Mouse (Mus musculus) forebrain, embryonic 16.5 days (tissue): ENCODE data around the gene Frmd7. TPM values are rescaled to one million over a fixed set of nuclear protein-coding genes. Genes with fewer than 3 reads are reported as not detected.

Source experiments
- ATAC-seq: fragments of 200-750 bp; cut with Nextera tagmentation; 2 replicates; pipeline ENCODE4 v1.8.0; 2017; ENCODE audit warnings: mild to moderate bottlenecking, moderate library complexity
- H3K27ac ChIP-seq: fragments of 300-500 bp; sonication (generic); 2 replicates; pipeline ENCODE4 v1.5.1; 2014; ENCODE audit warnings: low read length, control low read depth
- H3K27me3 ChIP-seq: fragments of 300-500 bp; sonication (generic); replicated peaks from 2 replicates; pipeline ENCODE4 v1.6.1; 2014; ENCODE audit warnings: low read length; ENCODE audit not compliant: control insufficient read depth, insufficient read depth
- H3K36me3 ChIP-seq: fragments of 300-500 bp; sonication (generic); 2 replicates; pipeline ENCODE4 v1.6.1; 2014; ENCODE audit not compliant: control insufficient read depth, insufficient read depth
- H3K4me1 ChIP-seq: fragments of 300-500 bp; sonication (generic); replicated peaks from 2 replicates; pipeline ENCODE4 v1.6.1; 2014; ENCODE audit warnings: low read length; ENCODE audit not compliant: control insufficient read depth, insufficient read depth
- H3K4me2 ChIP-seq: fragments of 300-500 bp; sonication (generic); 2 replicates; pipeline ENCODE4 v1.6.1; 2014; ENCODE audit warnings: mild to moderate bottlenecking, low read length, control low read depth
- H3K4me3 ChIP-seq: fragments of 300-500 bp; sonication (generic); replicated peaks from 2 replicates; pipeline ENCODE4 v1.5.1; 2014; ENCODE audit warnings: mild to moderate bottlenecking, low read length, control low read depth
- H3K9ac ChIP-seq: fragments of 300-500 bp; sonication (generic); replicated peaks from 2 replicates; pipeline ENCODE4 v1.6.1; 2014; ENCODE audit warnings: low read depth, low read length, control low read depth
- H3K9me3 ChIP-seq: fragments of 300-500 bp; sonication (generic); 2 replicates; pipeline ENCODE4 v1.6.1; 2016; ENCODE audit warnings: low read length; ENCODE audit not compliant: control insufficient read depth
- WGBS: fragments of 180-500 bp; shearing (Covaris S2); extraction: QIAGEN DNeasy Blood & Tissue Kit; methylation state at CpG from one replicate; pipeline ENCODE4 v1.1.7; 2014; 5-methylcytosine and 5-hydroxymethylcytosine counted together
- polyA plus RNA-seq: library from polyadenylated mRNA; unstranded; fragments of >200 nt; fragmentation: Nextera tagmentation; extraction: Ambion mirVana; gene quantifications from 2 replicates; pipeline ENCODE4 v1.2.1, GENCODE M21; 2015

Frmd7 gene
- polyA plus RNA-seq, 1 experiment from 2014 or later, result 0.35 TPM

DNA sequence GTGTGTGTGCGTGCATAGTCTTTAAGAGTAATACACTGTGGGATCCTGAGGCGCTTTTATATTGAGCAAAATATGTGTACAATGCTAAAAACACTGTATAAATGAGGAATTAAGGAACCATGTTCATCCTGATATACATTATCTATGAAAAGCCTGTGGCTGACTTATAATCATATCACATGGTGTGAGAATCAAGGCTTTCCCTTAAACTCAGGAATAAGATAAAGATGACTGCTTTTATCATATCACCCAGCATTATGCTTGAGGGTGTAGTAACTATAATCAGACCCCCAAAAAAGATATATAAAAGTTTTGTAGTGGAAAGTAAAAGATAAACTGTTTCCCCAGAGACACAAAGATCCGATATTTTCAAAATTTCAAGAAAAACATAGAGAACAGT, 39.0 kb downstream of the Frmd7 start:
- Histone ChIP-seq H3K9ac (no peak overlapping the region), H3K36me3 (no peaks in the 10 kb centered on the region), H3K4me2 (no peak overlapping the region), H3K4me1 (no peaks in the 10 kb centered on the region), H3K27ac (no peak overlapping the region), H3K4me3 (no peak overlapping the region), H3K9me3 (no peaks in the 10 kb centered on the region), H3K27me3 (no peaks in the 10 kb centered on the region)
- no peak for ATAC-seq
- WGBS, result 88% methylated on average over 3 of the region's 3 CpGs

DNA sequence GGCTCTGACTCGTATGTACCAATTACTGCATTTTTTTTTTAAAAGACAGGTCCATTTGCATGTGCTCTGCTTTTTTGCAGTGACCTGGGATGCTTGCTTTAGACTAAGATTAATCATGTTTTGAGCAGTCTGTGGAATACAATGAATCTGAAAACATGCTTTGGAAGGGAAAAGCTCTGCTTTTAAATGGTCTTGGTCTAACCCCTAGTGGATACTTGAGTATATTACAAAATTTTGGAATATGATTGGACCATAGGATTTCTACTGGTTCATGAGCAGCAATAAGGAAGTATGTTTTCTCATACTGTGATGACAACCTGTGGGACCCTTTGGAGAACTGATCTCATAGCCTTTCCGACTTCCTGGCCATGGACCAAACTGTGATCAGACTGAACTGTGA, 54.5 kb downstream of the Frmd7 start:
- 84% methylated on average over 2 of the region's 2 CpGs for WGBS
- Histone ChIP-seq H3K9me3 (no peaks in the 10 kb centered on the region), H3K4me2 (no peak overlapping the region), H3K4me1 (no peaks in the 10 kb centered on the region), H3K27me3 (no peaks in the 10 kb centered on the region), H3K36me3 (no peaks in the 10 kb centered on the region), H3K27ac (no peak overlapping the region), H3K4me3 (no peak overlapping the region), H3K9ac (no peak overlapping the region)
- no peak for ATAC-seq

DNA sequence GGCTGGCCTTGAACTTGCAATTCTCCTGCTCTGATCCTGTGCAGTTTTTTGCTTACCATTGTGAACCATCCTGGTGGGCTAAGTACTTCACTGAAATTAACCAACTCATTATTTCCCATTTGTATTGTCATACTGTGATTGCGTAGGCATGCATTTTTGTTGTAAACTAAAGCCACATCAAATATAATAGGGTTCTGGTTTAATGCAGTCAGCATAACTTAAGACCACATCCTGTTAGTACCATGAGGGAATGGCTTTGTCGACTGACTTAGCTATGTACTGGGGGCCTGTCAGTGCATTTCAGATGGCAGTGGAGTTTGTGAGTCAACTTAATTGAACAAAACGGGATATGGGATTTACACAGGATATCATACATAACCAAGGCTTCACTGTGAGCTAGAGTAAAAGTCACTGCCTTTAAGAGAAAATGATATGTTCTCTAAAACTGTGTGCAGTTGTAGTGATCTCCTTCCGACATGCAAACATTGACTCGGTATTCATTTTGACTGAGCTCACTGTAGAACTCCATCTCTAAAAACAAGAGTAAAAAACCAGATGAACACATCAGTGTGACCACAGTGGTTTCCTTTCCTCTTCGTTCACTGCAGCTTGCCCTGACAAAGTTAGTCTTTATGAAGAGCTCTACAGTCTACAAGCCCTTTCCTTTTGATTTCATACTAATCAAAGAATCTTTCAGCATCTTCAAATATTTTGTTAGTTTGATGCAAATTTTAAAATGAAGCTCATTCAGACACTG, 68.1 kb downstream of the Frmd7 start:
- no peak overlapping the region for H3K4me2 ChIP-seq
- no peaks in the 10 kb centered on the region for H3K27me3 ChIP-seq
- no peak overlapping the region for H3K4me3 ChIP-seq
- H3K36me3 ChIP-seq, result no peaks in the 10 kb centered on the region
- no peak overlapping the region for H3K27ac ChIP-seq
- no peak for ATAC-seq
- 87% methylated on average over 6 of the region's 6 CpGs for WGBS
- no peaks in the 10 kb centered on the region for H3K4me1 ChIP-seq
- no peak overlapping the region for H3K9ac ChIP-seq
- H3K9me3 ChIP-seq, result no peaks in the 10 kb centered on the region

DNA sequence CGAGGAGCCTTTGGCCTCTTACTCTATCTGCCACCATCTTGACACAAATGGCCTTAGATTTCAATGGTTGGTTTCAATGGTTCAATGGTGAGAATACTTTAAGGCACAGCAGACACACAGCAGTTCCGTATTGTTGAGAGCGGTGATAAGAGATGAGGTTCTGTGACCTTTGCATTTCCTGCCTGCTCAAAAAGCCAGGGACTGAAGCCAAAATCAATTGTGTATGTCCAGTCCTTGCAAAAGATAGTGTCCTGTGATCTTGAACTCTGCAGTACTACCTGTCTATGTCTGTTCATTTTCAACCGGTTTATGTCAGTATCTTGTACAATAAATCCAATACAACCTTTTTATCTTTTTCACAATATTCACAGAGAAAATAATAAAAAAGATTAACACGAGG, 77.8 kb downstream of the Frmd7 start:
- no peak for ATAC-seq
- Histone ChIP-seq H3K27me3 (no peaks in the 10 kb centered on the region), H3K4me1 (no peaks in the 10 kb centered on the region), H3K4me2 (no peak overlapping the region), H3K4me3 (no peak overlapping the region), H3K27ac (no peak overlapping the region), H3K36me3 (no peaks in the 10 kb centered on the region), H3K9me3 (no peaks in the 10 kb centered on the region), H3K9ac (no peak overlapping the region)
- 83% methylated on average over 5 of the region's 5 CpGs for WGBS

DNA sequence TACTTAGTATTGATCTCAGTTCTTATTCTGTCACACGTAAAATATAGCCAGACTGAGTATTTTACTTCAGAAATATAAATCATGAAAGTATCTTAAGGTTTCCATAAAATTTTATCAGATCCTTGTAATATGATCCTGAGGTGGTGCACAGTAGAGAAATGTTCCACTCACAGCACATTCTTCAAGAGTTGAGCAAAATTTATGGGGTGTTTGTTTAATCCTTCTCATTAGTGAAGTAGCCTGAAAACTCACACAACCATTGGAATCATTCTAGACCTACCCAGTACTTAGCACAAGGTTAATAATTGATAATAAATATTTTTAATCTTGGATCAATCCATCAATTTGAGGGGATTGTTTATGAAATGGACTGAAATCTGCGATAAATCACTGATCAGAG, 78.7 kb downstream of the Frmd7 start:
- no peaks in the 10 kb centered on the region for H3K9me3 ChIP-seq
- H3K27ac ChIP-seq, result no peak overlapping the region
- 81% methylated on average over 2 of the region's 2 CpGs for WGBS
- H3K4me2 ChIP-seq, result no peak overlapping the region
- H3K36me3 ChIP-seq, result no peaks in the 10 kb centered on the region
- H3K27me3 ChIP-seq, result no peaks in the 10 kb centered on the region
- no peaks in the 10 kb centered on the region for H3K4me1 ChIP-seq
- no peak for ATAC-seq
- no peak overlapping the region for H3K9ac ChIP-seq
- H3K4me3 ChIP-seq, result no peak overlapping the region

DNA sequence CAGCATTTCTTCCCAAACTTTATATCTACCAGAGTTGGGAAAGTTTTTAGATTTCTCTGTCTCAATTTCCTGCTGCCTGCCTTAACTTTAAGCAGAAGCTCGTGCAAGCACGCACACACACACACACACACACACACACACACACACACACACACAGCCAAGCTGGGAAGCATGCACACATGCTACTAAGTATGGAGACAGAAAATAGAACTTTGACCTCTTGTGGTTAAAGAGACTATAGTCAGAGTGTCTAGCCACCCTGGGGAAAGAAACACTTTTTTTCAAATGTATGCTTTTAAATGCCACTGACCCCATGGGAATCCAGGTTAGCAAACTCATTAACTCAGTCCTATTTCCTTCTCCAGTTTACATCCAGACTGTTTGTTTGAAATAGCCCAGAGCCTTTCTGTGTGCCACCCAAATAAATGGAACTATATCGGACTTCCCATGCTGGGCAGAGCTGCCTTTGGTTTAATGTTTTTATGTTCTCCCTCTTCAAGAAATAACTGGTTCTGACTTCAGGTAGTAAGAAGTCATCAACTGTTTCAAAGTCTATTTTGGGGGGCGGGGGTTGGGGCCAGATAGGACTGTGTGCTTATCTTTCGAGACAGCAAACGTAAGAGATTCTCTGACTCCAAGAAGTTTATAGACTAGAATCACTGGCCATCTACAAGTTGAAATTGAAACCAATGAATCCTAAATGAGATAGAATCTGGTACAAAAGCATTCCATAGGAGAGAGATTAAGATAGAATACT, 91.9 kb downstream of the Frmd7 start:
- Histone ChIP-seq H3K9me3 (no peaks in the 10 kb centered on the region), H3K4me1 (no peaks in the 10 kb centered on the region), H3K4me2 (no peak overlapping the region), H3K27ac (no peak overlapping the region), H3K27me3 (no peaks in the 10 kb centered on the region), H3K9ac (no peak overlapping the region), H3K36me3 (no peaks in the 10 kb centered on the region), H3K4me3 (no peak overlapping the region)
- 86% methylated on average over 6 of the region's 6 CpGs for WGBS
- ATAC-seq, result no peak

Other genes with a start within 250 kb of the Frmd7 start
- 0.87 and 1.2 TPM in 2 replicates for gene Stk26, start 101.7 kb downstream of the Frmd7 start, polyA plus RNA-seq
- 11.4 and 13.5 TPM in 2 replicates for gene Rap2c, start 75.3 kb upstream of the Frmd7 start, polyA plus RNA-seq